Mouse (Mus musculus) heart, postnatal 0 days (tissue): ENCODE measurements around the gene Acod1.

ENCODE experiments used
- CTCF ChIP-seq: IDR thresholded peaks from 2 replicates; pipeline ENCODE4 v1.5.1; 2016; ENCODE audit warnings: antibody characterized with exemption, control low read depth, low read depth
- EP300 ChIP-seq: IDR thresholded peaks from 2 replicates; pipeline ENCODE4 v1.6.1; 2016; ENCODE audit warnings: antibody characterized with exemption, low read depth

GRCm38 (mm10) chr14:103058998-103059397 is 12.2 kb downstream of the Acod1 start:
- TF ChIP-seq CTCF (no peak), EP300 (no peak)
